Mouse (Mus musculus): ENCODE data around the gene Arpc5. TPM values are rescaled to one million over a fixed set of nuclear protein-coding genes. Genes with fewer than 3 reads are reported as not detected.

Arpc5 gene
- polyA plus RNA-seq, 1 experiment from 2014 or later, result 229 TPM

- no peak overlapping the region for H3K4me2 ChIP-seq (ENCODE audit: low read depth, low read length)
- H3K9me3 ChIP-seq (replicated peaks; ENCODE audit: control insufficient read depth, low read length), result no peaks in the 10 kb centered on the region
- no peaks in the 10 kb centered on the region for H3K27me3 ChIP-seq (ENCODE audit: control insufficient read depth, insufficient read depth, low read length)
- WGBS, result 78% methylated on average over 6 of the region's 6 CpGs
- H3K4me1 ChIP-seq (ENCODE audit: control insufficient read depth, insufficient read depth, low read length), result peaks cover 31% of the 10 kb centered on the region
- H3K4me3 ChIP-seq (ENCODE audit: low read length), result no peak overlapping the region
- no peak overlapping the region for H3K27ac ChIP-seq (ENCODE audit: low read length)
- no peak for ATAC-seq (replicated peaks; ENCODE audit: extremely low read depth, insufficient read depth, low FRiP score)
- no peaks in the 10 kb centered on the region for H3K36me3 ChIP-seq (ENCODE audit: control insufficient read depth, insufficient read depth)
- H3K9ac ChIP-seq (ENCODE audit: low read length), result no peak overlapping the region
These were observed 53.2 kb downstream of the Arpc5 start for GRCm38 (mm10) chr1:152819558-152819957.

GRCm38 (mm10) chr1:152820911-152821695, 54.8 kb downstream of the Arpc5 start:
- no peak overlapping the region for H3K9ac ChIP-seq (ENCODE audit: low read length)
- 53% methylated on average over 7 of the region's 7 CpGs for WGBS
- H3K27ac ChIP-seq (ENCODE audit: low read length), result no peak overlapping the region
- peaks cover 21% of the 10 kb centered on the region for H3K4me1 ChIP-seq (ENCODE audit: control insufficient read depth, insufficient read depth, low read length)
- H3K27me3 ChIP-seq (ENCODE audit: control insufficient read depth, insufficient read depth, low read length), result no peaks in the 10 kb centered on the region
- no peak for ATAC-seq (replicated peaks; ENCODE audit: extremely low read depth, insufficient read depth, low FRiP score)
- H3K36me3 ChIP-seq (ENCODE audit: control insufficient read depth, insufficient read depth), result no peaks in the 10 kb centered on the region
- no peak overlapping the region for H3K4me2 ChIP-seq (ENCODE audit: low read depth, low read length)
- no peak overlapping the region for H3K4me3 ChIP-seq (ENCODE audit: low read length)
- H3K9me3 ChIP-seq (replicated peaks; ENCODE audit: control insufficient read depth, low read length), result no peaks in the 10 kb centered on the region

GRCm38 (mm10) chr1:152821746-152822145, 55.4 kb downstream of the Arpc5 start:
- H3K4me3 ChIP-seq (ENCODE audit: low read length), result no peak overlapping the region
- H3K9ac ChIP-seq (ENCODE audit: low read length), result no peak overlapping the region
- H3K27ac ChIP-seq (ENCODE audit: low read length), result no peak overlapping the region
- H3K4me2 ChIP-seq (ENCODE audit: low read depth, low read length), result no peak overlapping the region
- no peaks in the 10 kb centered on the region for H3K36me3 ChIP-seq (ENCODE audit: control insufficient read depth, insufficient read depth)
- WGBS, result 83% methylated on average over 4 of the region's 4 CpGs
- H3K4me1 ChIP-seq (ENCODE audit: control insufficient read depth, insufficient read depth, low read length), result peaks cover 15% of the 10 kb centered on the region
- no peaks in the 10 kb centered on the region for H3K9me3 ChIP-seq (replicated peaks; ENCODE audit: control insufficient read depth, low read length)
- no peaks in the 10 kb centered on the region for H3K27me3 ChIP-seq (ENCODE audit: control insufficient read depth, insufficient read depth, low read length)
- ATAC-seq (replicated peaks; ENCODE audit: extremely low read depth, insufficient read depth, low FRiP score), result no peak

- no peaks in the 10 kb centered on the region for H3K9me3 ChIP-seq (replicated peaks; ENCODE audit: control insufficient read depth, low read length)
- H3K27me3 ChIP-seq (ENCODE audit: control insufficient read depth, insufficient read depth, low read length), result no peaks in the 10 kb centered on the region
- no peak for ATAC-seq (replicated peaks; ENCODE audit: extremely low read depth, insufficient read depth, low FRiP score)
- H3K9ac ChIP-seq (ENCODE audit: low read length), result no peak overlapping the region
- H3K27ac ChIP-seq (ENCODE audit: low read length), result no peak overlapping the region
- no peak overlapping the region for H3K4me3 ChIP-seq (ENCODE audit: low read length)
- H3K36me3 ChIP-seq (ENCODE audit: control insufficient read depth, insufficient read depth), result no peaks in the 10 kb centered on the region
- no peaks in the 10 kb centered on the region for H3K4me1 ChIP-seq (ENCODE audit: control insufficient read depth, insufficient read depth, low read length)
- 71% methylated on average over 9 of the region's 9 CpGs for WGBS
- H3K4me2 ChIP-seq (ENCODE audit: low read depth, low read length), result no peak overlapping the region
These were observed 57.9 kb downstream of the Arpc5 start for GRCm38 (mm10) chr1:152824206-152824605.

Other genes with a start within 250 kb of the Arpc5 start
- not detected in 2 replicates for gene Apobec4, start 16.0 kb upstream of the Arpc5 start, polyA plus RNA-seq (2015; fragmentation: Nextera tagmentation; extraction: Ambion mirVana)
- 60.1 and 61.0 TPM in 2 replicates for gene Rgl1, start 191 bp upstream of the Arpc5 start, polyA plus RNA-seq (2015; fragmentation: Nextera tagmentation; extraction: Ambion mirVana)
- 4.0 and 6.1 TPM in 2 replicates for gene Ncf2, start 33.7 kb downstream of the Arpc5 start, polyA plus RNA-seq (2015; fragmentation: Nextera tagmentation; extraction: Ambion mirVana)
- 21.5 and 23.2 TPM in 2 replicates for gene Smg7, start 136.1 kb downstream of the Arpc5 start, polyA plus RNA-seq (2015; fragmentation: Nextera tagmentation; extraction: Ambion mirVana)
- gene Nmnat2, start 188.5 kb downstream of the Arpc5 start, polyA plus RNA-seq (2015; fragmentation: Nextera tagmentation; extraction: Ambion mirVana), result 0.58 and 1.1 TPM in 2 replicates

All from heart, embryonic 16.5 days (tissue).